Mouse (Mus musculus): Measurements from ENCODE around the gene Pcsk4.

The Pcsk4 gene

DNA sequence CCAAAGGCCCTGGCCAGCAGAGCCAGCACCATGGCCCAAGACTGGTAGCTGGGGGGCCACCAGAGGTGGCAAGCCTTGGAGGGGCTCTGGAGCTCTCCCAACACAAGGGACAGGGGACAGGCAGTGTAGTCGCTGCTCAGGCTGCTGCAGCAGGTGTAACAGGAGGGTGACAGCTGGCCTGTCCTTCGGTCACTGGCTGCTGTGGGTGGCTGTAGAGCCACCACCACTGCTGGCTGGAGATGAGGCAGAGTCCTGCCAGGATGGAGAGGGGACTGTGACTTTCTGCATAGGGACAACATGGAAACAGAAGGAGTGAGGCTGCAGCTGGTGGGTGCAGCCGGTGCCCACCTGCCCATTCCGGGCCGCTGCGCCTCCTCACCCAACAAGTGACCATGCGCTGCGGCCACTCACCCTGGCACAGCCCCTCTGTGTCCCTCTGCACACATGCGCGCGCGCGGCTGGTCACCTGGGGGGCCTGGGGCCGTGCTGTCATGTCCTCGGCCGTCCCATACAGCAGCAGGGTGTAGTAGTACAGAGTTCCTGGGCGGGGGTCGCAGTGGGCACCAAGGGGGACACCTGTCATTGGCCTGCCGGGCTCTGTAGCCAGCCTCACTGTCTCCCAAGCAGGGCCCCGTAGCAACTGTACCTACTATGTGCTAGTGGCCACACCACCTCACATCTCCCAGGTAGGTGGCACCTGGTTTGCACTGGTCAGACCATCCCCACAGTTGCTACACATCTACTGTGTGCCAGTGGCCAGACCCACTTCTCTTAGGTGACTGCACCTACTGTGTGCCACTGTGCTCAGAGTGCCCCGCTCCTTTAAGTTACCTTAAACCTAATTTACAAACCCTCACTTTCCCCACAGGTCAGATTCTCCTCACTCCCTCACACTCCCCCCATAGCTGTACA lies 7.4 kb downstream of the Pcsk4 start:
- no peak for DNase-seq

DNA sequence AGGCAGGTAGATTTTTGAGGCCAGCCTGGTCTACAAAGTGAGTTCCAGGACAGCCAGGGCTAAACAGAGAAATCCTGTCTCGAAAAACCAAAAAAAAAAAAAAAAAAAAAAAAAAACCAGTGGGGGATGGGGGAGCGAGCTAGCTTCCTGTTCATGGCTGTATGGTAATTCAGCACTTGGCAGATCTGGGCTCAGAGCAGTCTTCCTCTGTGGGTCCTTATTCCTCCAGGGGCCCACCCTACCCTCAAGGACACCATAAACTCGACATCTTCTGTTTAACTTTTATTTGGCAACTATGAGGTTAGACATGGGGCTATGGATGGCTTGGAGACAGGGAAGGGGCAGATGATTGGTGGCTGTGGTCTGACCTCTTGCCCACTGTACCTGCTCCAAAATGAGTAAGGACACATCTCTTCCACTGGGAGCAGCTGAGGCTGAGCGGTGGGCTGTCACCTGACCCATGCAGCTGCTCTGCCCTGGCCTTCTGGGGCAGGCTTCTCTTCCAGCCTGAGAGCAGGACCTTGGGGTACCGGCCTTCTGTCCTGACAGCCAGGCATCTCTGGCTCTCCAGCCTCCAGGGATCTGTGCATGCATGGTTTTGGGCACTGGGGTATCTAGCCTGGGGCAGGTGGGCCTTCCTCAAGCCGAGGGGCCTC lies 8.2 kb downstream of the Pcsk4 start:
- no peak for DNase-seq

DNA sequence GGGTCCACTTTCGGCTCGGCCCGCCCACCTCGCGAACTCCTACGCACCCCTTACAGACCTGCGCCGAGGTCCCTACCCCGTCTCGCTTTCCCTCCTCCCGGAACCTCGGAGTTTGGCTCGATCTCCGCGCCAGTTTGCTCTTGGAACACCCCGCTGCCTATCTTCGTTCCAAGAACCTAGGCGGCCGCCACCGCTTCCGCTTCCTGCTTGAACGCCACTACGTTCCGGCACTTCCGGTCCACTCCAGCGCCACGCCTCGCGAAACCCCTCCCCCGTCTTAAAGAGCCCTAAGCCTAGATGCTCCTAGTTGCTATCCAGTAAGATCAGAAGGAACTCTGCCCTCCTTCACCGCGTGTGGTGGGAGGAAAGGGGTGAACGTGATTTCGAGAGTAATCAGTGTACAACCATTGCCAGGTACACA lies 8.9 kb downstream of the Pcsk4 start, which contains the start of gene 2310011J03Rik:
Gene 2310011J03Rik (minus strand): TSS at position 198 of the 421 bp plus-strand sequence.
- peak; percentile 91 for DNase-seq

DNA sequence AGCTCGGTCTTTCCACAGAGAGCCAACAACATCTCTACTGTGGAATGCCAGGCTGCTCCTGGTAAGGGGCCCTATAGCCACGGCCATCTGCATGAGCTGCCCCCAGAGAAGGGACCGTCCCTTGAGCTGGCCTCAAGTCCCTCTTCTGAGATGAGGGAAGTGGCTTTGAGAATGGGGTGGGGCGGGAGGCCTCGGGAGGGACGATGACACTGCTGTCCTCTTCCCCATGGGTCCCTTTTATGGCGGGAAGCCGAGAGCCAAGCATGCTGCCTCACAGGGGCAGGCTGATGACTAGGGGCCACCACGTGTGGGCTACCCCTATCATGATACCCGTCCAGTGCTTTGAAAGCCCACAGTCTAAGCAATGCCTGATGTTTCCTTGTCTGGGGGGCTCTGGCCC lies 12.3 kb downstream of the Pcsk4 start:
- DNase-seq: no peak

DNA sequence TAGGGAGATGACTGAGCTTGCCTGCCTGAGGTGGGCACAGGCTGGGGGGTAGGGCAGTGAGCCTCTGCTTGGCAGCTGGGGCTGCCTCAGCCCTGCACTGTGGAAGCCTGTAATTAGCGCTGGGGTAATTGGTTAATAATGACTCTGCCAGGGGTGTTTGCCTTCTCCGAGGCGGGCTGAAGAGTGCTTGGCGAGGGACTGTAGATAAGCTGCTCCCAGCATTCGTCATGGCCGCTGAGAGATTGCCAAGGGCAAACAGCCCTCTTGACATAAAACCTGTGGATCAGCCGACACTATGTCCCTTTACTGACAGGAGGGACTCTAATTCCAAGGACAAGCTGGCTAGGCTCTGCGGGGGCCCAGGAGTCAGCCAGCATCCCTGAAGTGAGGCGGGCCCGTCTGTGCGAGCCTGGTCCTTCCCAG lies 12.9 kb downstream of the Pcsk4 start:
- DNase-seq: no peak

DNA sequence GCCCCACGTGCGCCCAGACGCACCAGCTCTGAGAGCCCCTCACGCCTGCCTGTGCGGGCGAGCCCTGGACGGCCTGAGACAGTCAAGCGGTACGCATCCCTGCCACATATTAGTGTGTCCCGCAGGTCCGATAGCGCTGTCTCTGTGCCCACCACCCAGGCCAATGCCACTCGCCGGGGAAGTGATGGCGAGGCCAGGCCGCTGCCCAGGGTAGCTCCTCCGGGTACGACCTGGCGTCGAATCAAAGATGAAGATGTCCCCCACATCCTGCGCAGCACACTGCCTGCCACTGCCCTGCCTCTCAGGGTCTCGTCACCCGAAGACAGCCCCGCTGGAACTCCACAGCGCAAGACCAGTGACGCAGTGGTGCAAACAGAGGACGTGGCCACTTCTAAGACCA lies 14.0 kb downstream of the Pcsk4 start:
- no peak for DNase-seq

DNA sequence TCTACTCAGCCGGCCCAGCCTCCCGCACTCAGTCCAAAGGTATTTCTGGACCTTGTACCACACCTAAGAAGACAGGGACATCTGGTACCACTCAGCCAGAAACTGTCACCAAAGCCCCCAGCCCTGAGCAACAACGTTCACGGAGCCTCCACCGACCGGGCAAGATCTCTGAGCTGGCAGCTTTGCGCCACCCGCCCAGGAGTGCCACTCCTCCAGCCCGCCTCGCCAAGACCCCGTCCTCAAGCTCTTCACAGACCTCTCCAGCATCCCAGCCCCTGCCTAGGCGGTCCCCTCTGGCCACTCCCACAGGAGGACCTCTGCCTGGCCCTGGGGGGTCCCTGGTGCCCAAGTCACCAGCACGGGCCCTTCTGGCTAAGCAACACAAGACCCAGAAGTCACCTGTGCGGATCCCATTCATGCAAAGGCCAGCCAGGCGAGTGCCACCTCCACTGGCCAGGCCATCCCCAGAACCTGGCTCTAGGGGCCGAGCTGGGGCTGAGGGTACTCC lies 14.8 kb downstream of the Pcsk4 start:
- DNase-seq: no peak

DNA sequence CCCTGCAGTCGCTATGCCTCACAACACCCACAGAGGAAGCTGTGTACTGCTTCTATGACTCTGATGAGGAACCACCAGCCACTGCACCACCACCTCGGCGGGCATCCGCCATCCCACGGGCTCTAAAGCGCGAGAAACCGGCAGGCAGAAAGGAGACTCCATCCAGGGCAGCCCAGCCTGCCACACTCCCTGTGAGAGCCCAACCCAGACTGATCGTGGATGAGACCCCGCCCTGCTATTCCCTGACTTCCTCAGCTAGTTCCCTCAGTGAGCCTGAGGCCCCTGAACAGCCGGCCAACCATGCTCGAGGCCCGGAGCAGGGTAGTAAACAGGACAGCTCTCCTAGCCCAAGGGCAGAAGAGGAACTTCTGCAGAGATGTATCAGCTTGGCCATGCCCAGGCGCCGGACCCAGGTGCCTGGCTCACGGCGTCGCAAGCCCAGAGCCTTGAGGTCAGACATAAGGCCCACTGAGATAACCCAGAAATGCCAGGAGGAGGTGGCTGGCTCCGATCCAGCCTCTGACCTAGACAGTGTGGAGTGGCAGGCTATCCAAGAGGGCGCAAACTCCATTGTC lies 15.6 kb downstream of the Pcsk4 start:
- no peak for DNase-seq

DNA sequence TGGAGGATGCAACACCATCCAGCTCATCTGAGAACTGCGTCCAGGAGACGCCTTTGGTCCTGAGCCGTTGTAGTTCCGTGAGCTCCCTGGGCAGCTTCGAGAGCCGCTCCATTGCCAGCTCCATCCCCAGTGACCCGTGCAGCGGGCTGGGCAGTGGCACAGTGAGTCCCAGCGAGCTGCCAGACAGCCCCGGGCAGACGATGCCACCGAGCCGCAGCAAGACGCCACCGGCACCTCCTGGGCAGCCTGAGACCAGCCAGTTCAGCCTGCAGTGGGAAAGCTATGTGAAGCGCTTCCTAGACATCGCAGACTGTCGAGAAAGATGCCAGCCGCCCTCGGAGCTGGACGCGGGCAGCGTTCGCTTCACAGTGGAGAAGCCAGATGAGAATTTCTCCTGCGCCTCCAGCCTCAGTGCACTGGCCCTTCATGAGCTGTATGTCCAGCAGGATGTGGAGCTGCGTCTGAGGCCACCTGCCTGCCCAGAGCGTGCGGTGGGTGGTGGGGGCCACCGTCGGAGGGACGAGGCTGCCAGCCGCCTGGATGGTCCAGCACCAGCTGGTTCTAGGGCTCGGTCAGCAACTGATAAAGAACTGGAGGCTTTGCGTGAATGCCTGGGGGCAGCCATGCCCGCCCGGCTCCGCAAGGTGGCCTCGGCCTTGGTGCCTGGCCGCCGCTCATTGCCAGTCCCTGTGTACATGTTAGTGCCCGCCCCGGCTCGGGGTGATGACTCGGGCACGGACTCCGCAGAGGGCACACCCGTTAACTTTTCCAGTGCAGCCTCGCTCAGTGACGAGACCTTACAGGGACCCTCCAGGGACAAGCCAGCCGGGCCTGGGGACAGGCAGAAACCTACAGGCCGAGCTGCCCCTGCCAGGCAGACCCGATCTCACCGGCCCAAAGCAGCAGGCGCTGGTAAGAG lies 16.5 kb downstream of the Pcsk4 start:
- no peak for DNase-seq

DNA sequence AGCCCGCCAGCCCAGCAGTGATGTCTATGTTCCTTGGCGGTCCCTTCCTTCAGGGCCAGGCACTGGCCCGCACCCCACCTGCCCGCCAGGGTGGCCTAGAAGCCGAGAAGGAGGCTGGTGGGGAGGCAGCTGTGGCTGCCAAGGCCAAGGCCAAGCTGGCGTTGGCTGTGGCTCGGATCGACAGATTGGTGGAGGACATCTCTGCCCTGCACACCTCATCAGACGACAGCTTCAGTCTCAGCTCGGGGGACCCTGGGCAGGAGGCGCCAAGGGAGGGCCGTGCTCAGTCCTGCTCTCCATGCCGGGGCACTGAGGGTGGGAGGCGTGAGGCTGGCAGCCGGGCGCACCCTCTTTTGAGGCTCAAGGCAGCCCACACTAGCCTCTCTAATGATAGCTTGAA lies 17.7 kb downstream of the Pcsk4 start:
- no peak for DNase-seq

DNA sequence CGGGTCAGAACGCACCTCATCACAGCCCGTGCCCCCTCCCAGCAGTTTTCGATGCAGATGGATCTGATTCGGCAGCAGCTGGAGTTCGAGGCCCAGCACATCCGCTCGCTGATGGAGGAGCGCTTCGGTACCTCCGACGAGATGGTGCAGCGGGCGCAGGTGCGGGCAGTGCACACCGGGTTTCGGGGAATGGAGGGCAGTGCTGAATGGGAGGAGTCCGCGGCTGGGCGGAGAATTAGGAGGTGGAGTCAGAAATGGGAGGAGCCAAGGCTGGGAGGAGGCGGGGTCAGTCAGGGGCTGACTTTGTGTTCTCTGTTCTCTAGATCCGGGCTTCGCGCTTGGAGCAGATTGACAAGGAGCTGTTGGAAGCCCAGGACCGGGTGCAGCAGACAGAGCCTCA lies 24.4 kb downstream of the Pcsk4 start:
- no peak for DNase-seq

DNA sequence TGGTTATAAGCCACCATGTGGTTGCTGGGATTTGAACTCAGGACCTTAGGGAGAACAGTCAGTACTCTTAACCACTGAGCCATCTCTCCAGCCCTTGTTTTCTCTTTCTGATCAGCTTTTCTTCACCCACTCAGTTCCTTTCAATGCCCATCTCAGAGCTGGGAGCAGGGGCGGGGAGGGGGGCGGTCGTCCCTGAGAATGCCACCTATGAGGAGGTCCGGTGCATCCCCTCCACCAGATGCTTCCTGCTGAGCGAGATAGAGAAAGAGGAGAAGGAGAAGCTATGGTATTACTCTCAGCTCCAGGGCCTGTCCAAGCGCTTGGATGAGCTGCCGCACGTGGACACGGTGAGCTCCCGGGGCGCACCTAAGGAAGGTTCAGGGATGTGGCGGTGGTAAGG lies 24.8 kb downstream of the Pcsk4 start:
- no peak for DNase-seq

DNA sequence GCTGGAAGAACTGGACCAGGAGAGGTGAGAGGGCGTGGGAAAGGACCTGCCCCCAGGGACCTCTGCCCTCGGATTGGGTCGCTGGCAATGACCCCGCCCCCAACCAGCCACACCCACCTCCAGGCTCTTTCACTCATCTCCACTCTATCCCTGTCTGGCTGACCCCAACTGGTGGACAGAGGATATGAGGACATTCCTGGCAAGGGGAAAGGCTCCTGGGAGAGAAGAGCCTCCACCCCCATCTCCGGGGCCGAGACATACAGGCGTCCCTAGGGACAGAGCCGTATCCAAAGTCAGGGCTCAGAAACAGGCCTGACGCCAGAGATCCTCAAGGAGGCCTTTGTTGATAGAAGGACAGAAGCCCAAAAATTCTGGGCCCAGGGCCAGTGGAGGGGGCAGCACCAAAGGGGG lies 26.8 kb downstream of the Pcsk4 start:
- no peak for DNase-seq

DNA sequence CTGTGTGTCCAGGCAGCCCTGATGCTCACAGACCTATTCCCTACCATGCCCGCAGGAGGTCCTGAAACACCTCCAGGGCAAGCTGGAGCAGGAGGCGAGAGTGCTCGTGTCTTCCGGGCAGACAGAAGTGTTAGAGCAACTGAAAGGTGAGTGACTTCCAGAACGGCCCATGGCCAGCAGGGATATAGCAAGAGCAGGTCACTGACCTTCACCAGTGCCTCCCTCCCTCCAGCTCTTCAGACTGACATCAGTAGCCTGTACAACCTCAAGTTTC lies 27.3 kb downstream of the Pcsk4 start:
- DNase-seq: no peak

DNA sequence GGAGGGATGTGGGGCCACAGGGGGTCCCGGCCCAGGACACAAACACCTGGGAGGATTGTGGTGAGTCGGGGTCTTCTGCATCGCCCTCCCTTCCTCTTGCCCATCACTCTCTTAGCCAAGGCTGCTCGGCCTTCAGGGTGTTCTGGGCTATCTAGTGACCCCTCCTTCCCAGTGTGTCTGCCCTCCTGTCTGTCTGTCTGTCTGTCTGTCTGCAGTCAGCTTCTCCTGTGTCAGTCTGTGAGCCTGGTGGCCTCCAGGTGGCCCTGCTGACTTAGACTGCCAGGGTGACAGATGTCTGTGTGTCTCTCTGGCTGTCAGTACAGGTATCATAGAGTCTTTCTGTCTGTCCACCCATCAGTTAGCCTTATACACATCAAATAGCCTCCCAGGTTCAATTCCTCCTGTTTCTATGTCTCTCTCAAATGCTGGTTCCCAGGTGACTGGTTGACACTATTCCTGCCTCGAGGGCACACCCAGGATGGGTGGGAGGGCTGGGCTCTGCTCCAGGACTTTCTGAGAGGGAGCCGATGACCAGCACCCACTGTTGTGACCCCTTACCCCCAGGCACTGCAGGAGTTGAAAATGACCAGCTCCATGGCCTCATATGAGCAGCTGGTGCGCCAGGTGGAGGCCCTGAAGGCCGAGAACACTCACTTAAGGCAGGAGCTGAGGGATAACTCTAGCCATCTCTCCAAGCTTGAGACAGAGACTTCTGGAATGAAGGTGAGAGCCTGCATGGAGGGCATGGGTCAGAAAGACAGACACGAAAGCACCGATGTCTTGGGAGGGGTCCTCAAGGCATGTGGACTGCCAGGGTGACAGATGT lies 27.8 kb downstream of the Pcsk4 start:
- DNase-seq: no peak

DNA sequence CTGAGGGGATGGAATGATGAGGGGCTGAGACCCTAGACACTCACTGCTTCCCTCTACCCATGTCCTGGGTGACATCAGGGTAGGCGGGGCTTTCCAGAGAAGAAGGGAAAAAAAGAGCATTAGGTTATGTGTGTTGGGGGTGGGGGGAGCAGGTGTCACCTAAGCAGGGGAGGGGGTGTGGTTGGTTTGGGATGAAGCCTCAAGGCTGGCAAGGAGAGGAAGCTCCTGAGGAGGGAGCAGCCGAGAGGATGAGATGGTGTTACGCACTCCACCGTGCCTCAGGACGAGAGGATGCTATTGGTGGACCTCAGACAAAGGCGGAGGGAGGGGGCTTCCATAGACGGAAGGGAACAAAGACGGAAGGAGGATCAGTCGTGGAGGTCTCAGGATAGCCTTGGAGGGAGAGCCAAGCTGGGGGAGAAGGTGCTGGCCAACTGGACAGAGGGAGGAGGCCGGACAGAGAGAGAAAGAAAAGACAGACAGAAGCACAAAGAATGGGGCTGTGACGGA lies 28.6 kb downstream of the Pcsk4 start:
- no peak for DNase-seq

DNA sequence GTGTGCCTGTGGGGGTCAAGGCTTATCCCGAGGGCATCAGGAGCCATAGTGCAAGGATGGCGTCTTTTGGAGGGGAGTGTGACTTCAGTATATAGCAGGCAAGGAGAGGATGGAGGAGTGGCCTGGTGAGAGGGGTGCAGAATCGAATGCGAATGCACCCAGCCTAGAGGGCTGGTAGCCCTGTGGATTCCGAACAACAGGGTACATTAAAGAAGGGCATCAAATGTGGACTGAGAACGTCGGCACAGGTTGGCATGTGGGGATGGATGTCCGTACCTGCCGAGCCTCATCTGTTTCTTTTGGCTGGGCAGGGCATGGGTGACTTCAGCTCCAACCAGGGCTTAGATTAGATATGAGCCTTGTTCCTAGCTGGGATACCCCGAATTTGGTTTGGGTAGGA lies 29.5 kb downstream of the Pcsk4 start:
- no peak for DNase-seq

DNA sequence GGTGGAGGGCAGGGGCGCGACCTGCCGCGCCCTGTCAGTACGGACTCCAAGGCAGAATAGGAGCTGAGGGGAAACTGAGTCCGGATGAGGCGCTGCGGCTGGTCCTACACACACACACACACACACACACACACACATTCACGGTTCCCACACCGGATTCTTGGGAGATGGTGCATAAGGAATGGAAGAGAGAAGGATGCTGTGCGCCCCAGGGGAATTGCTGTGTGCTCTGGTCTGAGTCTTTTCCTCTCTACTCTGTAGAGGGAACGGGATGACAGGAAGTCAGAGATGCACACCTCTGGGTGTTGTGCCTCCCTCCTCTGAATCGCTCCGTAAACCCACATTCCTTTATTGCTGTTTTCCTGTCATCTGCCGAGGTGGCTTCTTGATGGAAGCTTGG lies 30.0 kb downstream of the Pcsk4 start:
- DNase-seq: no peak

DNA sequence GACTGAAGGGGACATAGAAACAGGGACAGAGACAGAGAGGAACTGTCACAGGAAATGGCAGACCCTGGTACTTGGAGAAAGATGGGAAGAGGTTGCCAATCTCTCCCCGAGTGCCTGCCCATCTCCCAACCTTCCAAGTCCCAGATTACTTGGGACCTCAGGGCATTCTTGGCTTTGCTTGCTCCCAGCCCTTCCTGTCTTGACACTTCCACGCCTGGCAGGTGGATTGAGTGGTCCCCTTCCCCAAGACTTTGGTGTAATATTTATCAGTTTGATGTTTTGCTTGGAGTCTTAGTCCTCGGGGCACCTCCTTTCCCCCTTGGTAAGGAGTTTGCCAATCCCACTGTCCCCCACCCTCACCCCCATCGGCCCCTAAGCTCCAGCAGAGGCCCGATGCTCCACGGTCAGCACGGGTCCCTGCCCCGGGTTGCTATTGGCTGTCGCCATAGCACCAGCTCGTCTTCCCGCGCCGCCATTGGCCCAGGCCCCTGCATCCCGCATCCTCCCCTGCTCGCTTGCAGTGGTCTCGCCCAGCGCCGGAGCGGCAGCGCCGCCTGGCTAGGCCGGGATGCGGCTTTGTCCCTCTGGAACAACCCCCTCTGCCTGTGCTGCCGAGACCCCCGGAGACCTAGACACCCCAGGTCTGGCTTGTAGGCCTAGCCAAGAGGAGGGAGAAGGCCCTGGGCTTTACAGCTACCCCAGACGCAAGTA lies 30.6 kb downstream of the Pcsk4 start:
- DNase-seq: peak; percentile 93

DNA sequence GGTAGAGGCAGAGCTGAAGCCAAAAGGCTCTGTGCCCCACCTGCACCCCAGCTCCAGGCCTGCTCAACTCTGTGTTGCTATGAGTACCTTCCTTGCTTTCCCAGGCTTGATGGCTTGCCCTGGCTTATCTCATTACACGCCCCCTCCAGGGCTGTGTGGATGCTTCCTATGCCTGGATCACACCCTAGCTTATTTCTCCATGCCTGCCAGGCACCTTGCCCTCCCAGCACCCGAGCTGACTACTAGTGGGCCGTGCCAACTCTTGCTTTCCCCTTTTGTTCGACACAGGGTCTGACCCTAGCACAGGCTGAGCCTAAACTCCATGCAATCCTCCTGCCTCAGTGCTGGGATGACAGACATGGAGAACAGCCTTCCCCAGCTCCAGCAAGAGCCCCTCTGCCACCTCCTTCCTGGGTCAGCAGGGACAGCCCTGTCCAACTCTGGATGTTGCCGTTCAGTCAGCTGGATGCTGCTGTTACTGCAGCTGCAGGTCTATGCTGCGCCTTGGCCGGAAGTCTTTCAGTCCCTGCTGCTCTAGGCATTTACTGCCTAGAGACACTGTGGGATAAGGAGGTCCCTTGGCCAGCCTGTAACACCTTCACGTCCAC lies 31.7 kb downstream of the Pcsk4 start:
- DNase-seq: no peak

DNA sequence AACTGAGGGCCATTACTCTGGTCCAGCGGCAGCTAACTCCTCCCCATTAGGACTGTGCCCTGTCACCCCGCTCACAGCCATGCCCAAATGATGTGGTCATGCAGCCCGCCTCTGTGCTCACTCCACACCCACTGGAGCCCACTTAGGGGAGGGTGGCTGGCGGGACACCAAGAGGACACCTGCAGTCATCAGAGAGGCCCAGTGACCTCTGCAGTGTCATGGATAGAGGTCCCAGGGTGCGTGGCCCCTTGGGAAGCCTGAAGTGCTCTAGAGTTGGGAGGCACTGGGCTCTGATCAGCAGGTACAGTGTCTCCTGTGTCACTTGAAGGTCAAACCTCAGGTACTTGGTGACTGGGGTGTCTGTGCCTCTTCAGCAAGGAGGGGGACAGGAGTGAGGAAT lies 32.5 kb downstream of the Pcsk4 start:
- DNase-seq: no peak
